Mouse (Mus musculus) stomach, embryonic 14.5 days (tissue): ENCODE results near the gene Olfr92. TPM values are rescaled to one million over a fixed set of nuclear protein-coding genes. Genes with fewer than 3 reads are reported as not detected.

ENCODE experiments used
- polyA plus RNA-seq: library from polyadenylated mRNA; unstranded; fragments of >200 nt; fragmentation: Nextera tagmentation; extraction: Ambion mirVana; gene quantifications from 2 replicates; pipeline ENCODE4 v1.2.1, GENCODE M21; 2014

Olfr92 gene
- polyA plus RNA-seq, 1 experiment from 2014 or later: not detected

Other genes with a start within 250 kb of the Olfr92 start
- not detected in 2 replicates for gene Trim40, start 230.0 kb downstream of the Olfr92 start, polyA plus RNA-seq
- gene Trim31, start 222.0 kb downstream of the Olfr92 start, polyA plus RNA-seq: 1.3 and 1.6 TPM in 2 replicates
- 0.87 and 1.2 TPM in 2 replicates for gene Rnf39, start 177.2 kb downstream of the Olfr92 start, polyA plus RNA-seq
- 115 and 120 TPM in 2 replicates for gene Ppp1r11, start 168.3 kb downstream of the Olfr92 start, polyA plus RNA-seq
- gene Znrd1, start 161.5 kb downstream of the Olfr92 start, polyA plus RNA-seq: 92.4 and 97.2 TPM in 2 replicates
- gene Znrd1as, start 161.5 kb downstream of the Olfr92 start, polyA plus RNA-seq: 6.8 and 8.1 TPM in 2 replicates
- gene 2410137M14Rik, start 138.9 kb downstream of the Olfr92 start, polyA plus RNA-seq: not detected in 2 replicates
- 0.49 and 0.74 TPM in 2 replicates for gene H2-M5, start 130.6 kb downstream of the Olfr92 start, polyA plus RNA-seq
- 77.8 and 82.1 TPM in 2 replicates for gene Zfp57, start 118.9 kb downstream of the Olfr92 start, polyA plus RNA-seq
- gene Mog, start 96.7 kb downstream of the Olfr92 start, polyA plus RNA-seq: 0.19 and 0.20 TPM in 2 replicates
- 14.2 and 15.8 TPM in 2 replicates for gene Gabbr1, start 74.1 kb downstream of the Olfr92 start, polyA plus RNA-seq
- not detected in 2 replicates for gene Olfr90, start 31.6 kb downstream of the Olfr92 start, polyA plus RNA-seq
- not detected in 2 replicates for gene Olfr91, start 21.8 kb downstream of the Olfr92 start, polyA plus RNA-seq
- gene Olfr93, start 41.4 kb upstream of the Olfr92 start, polyA plus RNA-seq: not detected in 2 replicates
- not detected in 2 replicates for gene Ubd, start 73.8 kb upstream of the Olfr92 start, polyA plus RNA-seq
- not detected in 2 replicates for gene Olfr94, start 80.9 kb upstream of the Olfr92 start, polyA plus RNA-seq
- not detected in 2 replicates for gene Olfr95, start 93.0 kb upstream of the Olfr92 start, polyA plus RNA-seq
- gene Olfr96, start 100.1 kb upstream of the Olfr92 start, polyA plus RNA-seq: not detected in 2 replicates
- gene Olfr97, start 117.2 kb upstream of the Olfr92 start, polyA plus RNA-seq: not detected in 2 replicates
- not detected in 2 replicates for gene Olfr98, start 143.7 kb upstream of the Olfr92 start, polyA plus RNA-seq
- gene H2-M3, start 150.1 kb upstream of the Olfr92 start, polyA plus RNA-seq: 2.9 and 4.3 TPM in 2 replicates
- not detected in 2 replicates for gene Olfr99, start 163.4 kb upstream of the Olfr92 start, polyA plus RNA-seq
- not detected in 2 replicates for gene Olfr101, start 184.2 kb upstream of the Olfr92 start, polyA plus RNA-seq
- not detected in 2 replicates for gene Olfr102, start 197.0 kb upstream of the Olfr92 start, polyA plus RNA-seq
- not detected in 2 replicates for gene Olfr103, start 219.6 kb upstream of the Olfr92 start, polyA plus RNA-seq
- gene Olfr104-ps, start 239.5 kb upstream of the Olfr92 start, polyA plus RNA-seq: not detected in 2 replicates